Mouse (Mus musculus) megakaryocyte, embryonic 14.5 days (primary cell): ENCODE results near the gene Rpl7a. TPM values are rescaled to one million over a fixed set of nuclear protein-coding genes. Genes with fewer than 3 reads are reported as not detected.

ENCODE experiments used
- H3K27me3 ChIP-seq: replicated peaks from 2 replicates; pipeline ENCODE3; 2012; ENCODE audit warnings: inconsistent platforms
- H3K36me3 ChIP-seq: replicated peaks from 2 replicates; pipeline ENCODE3; 2012; ENCODE audit warnings: low read length, inconsistent platforms, mixed read lengths
- H3K4me1 ChIP-seq: 2 replicates; pipeline ENCODE4 v1.6.1; 2012; ENCODE audit warnings: inconsistent platforms
- H3K4me3 ChIP-seq: replicated peaks from 2 replicates; pipeline ENCODE3; 2012; ENCODE audit warnings: moderate library complexity, mild to moderate bottlenecking, inconsistent platforms
- H3K9me3 ChIP-seq: 2 replicates; pipeline ENCODE4 v1.6.1; 2012; ENCODE audit warnings: inconsistent platforms
- FLI1 ChIP-seq: IDR thresholded peaks from 2 replicates; pipeline ENCODE4 v1.6.1; 2012; ENCODE audit warnings: low read length, inconsistent platforms, mixed read lengths
- GATA1 ChIP-seq: IDR thresholded peaks from 3 replicates; pipeline ENCODE4 v1.6.1; 2012; ENCODE audit warnings: mixed read lengths, low read length, inconsistent platforms, borderline replicate concordance
- polyA plus RNA-seq: library from polyadenylated mRNA; stranded (reverse); fragments of >175 nt; gene quantifications from 2 replicates; pipeline ENCODE4 v1.2.3, GENCODE M21; 2012; ENCODE audit warnings: low replicate concordance; ENCODE audit not compliant: insufficient read depth

Rpl7a gene
- polyA plus RNA-seq, 1 experiment: 5,014 TPM

DNA sequence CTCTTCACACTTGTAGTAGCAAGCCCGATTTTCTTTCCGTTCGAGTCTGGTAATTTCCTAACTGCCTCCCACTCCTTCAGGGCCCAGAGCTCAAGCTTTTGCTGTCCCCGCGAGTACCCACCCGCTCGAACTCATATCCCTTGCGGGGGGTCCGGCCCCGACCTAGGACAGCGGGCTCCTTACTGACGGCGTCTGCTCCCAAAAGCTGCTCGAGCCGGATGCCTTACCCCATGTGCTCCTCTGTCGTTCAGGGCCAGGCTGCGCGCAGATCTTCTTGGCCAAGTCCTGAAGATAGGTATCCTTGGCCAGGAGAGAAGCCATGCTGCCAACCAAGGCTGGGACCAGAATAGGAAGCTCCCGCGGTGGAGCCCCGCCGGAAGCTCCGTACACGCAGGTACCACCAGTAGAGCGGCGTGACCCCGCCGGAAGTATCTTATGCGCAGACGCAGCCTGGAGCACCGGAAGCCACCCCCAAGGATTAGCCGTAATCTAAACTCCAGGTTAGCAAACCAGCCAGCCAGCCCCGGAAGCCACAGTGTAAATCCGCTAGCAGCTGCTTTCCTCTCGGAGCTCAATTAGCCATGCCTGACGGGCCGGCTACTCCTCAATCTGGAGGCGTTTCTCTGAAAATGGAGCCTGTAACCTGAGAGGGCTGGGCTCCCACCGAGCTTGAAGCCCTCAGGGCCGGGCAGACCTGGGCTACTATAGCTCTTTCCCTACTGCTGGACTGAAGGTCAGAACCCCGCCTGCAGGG is 7.9 kb upstream of the Rpl7a start, which contains the start of gene Surf6:
Surf6 (minus strand) TSS at position 413 of the 754 bp plus-strand sequence.
- no peaks in the 10 kb centered on the region for H3K9me3 ChIP-seq
- H3K4me3 ChIP-seq: peak within 1 kb of the TSS; percentile 96
- peaks cover 75% of the 10 kb centered on the region for H3K4me1 ChIP-seq
- no peaks in the 10 kb centered on the region for H3K27me3 ChIP-seq
- peaks cover 63% of the 10 kb centered on the region for H3K36me3 ChIP-seq
- no peak for TF ChIP-seq GATA1
- TF ChIP-seq FLI1: peak; percentile 75; the same call in 1 of the 2 replicates

DNA sequence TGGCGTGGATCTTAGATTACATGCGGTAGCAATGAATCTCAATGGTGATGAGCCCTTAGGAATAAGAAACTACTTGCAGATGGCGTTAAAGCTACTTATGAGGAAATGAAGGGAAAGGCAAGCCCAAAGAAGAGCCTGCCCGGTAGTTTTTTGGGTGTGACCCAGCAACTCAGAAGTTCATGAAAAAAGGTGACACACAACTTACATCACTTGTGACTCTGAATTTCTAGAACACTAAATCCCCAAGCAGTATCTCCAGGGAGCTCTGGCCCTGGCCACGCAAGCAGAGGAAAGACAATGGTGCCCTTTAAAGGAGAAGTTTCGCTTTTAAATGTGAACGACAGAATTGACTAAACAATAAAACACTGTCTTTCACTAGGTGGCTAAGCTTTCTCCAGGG is 7.3 kb upstream of the Rpl7a start:
- TF ChIP-seq GATA1 (no peak), FLI1 (no peak)
- Histone ChIP-seq H3K9me3 (no peaks in the 10 kb centered on the region), H3K4me3 (peak overlapping the region; percentile 96), H3K36me3 (peaks cover 63% of the 10 kb centered on the region), H3K4me1 (peaks cover 82% of the 10 kb centered on the region), H3K27me3 (no peaks in the 10 kb centered on the region)

- no peak overlapping the region for H3K4me3 ChIP-seq
- peaks cover 86% of the 10 kb centered on the region for H3K4me1 ChIP-seq
- H3K27me3 ChIP-seq: no peaks in the 10 kb centered on the region
- TF ChIP-seq GATA1: no peak
- TF ChIP-seq FLI1: no peak
- H3K9me3 ChIP-seq: no peaks in the 10 kb centered on the region
- peaks cover 45% of the 10 kb centered on the region for H3K36me3 ChIP-seq
Measured at GRCm38 (mm10) chr2:26905936-26906335, 4.6 kb upstream of the Rpl7a start.

- H3K4me3 ChIP-seq: no peak overlapping the region
- H3K9me3 ChIP-seq: no peaks in the 10 kb centered on the region
- H3K4me1 ChIP-seq: peaks cover 85% of the 10 kb centered on the region
- H3K27me3 ChIP-seq: no peaks in the 10 kb centered on the region
- peaks cover 49% of the 10 kb centered on the region for H3K36me3 ChIP-seq
- TF ChIP-seq GATA1 (no peak), FLI1 (no peak)
Measured at GRCm38 (mm10) chr2:26906431-26906830, 4.1 kb upstream of the Rpl7a start.

DNA sequence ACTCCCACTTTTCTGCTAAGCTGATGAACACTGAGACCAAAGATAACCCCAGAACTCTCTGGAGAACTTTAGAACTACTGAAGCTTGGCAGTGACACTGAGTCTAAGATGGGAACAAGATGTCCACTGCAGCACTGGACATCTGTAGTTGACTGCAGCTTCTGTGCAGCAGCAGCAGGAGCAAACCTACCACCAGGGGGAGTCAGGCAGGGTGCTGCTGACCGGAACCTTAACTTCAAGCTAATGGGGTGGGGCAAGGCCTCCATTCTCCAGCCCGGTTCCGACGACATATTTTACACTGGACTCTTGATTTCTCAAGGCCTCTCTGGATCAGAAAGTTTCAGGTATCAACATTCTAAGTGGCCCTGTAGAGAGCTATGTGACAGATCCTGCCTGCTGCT is 3.5 kb upstream of the Rpl7a start:
- Histone ChIP-seq H3K9me3 (no peaks in the 10 kb centered on the region), H3K4me1 (peaks cover 85% of the 10 kb centered on the region), H3K4me3 (no peak overlapping the region), H3K36me3 (peaks cover 56% of the 10 kb centered on the region), H3K27me3 (no peaks in the 10 kb centered on the region)
- no peak for TF ChIP-seq FLI1

GRCm38 (mm10) chr2:26908710-26909386 is 1.7 kb upstream of the Rpl7a start:
- peaks cover 87% of the 10 kb centered on the region for H3K4me1 ChIP-seq

DNA sequence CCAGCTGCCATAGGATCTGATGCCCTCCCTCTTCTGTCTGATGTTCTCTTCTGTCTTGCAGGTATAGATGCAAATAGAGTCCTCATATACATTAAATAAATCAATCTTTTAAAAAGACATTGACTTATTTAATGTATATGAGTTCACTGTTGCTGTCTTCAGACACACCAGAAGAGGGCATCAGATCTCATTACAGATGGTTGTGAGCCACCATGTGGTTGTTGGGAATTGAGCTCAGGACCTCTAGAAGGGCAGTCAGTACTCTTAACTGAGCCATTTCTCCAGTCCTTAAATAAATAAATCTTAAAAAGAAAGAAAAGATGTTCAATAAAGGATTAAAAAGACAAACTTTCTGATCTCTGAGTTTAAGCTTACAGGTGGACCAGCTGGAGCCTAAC is 1.2 kb upstream of the Rpl7a start:
- peak overlapping the region; percentile 100 for H3K4me3 ChIP-seq
- H3K27me3 ChIP-seq: no peaks in the 10 kb centered on the region
- TF ChIP-seq GATA1 (no peak), FLI1 (no peak)
- H3K9me3 ChIP-seq: no peaks in the 10 kb centered on the region
- peaks cover 87% of the 10 kb centered on the region for H3K4me1 ChIP-seq
- H3K36me3 ChIP-seq: peaks cover 78% of the 10 kb centered on the region

More at GRCm38 (mm10) chr2:26908710-26909386, 1.7 kb upstream of the Rpl7a start:
- Histone ChIP-seq H3K4me3 (peak overlapping the region; percentile 100), H3K9me3 (no peaks in the 10 kb centered on the region), H3K27me3 (no peaks in the 10 kb centered on the region), H3K36me3 (peaks cover 73% of the 10 kb centered on the region)
- TF ChIP-seq FLI1 (no peak), GATA1 (no peak)

DNA sequence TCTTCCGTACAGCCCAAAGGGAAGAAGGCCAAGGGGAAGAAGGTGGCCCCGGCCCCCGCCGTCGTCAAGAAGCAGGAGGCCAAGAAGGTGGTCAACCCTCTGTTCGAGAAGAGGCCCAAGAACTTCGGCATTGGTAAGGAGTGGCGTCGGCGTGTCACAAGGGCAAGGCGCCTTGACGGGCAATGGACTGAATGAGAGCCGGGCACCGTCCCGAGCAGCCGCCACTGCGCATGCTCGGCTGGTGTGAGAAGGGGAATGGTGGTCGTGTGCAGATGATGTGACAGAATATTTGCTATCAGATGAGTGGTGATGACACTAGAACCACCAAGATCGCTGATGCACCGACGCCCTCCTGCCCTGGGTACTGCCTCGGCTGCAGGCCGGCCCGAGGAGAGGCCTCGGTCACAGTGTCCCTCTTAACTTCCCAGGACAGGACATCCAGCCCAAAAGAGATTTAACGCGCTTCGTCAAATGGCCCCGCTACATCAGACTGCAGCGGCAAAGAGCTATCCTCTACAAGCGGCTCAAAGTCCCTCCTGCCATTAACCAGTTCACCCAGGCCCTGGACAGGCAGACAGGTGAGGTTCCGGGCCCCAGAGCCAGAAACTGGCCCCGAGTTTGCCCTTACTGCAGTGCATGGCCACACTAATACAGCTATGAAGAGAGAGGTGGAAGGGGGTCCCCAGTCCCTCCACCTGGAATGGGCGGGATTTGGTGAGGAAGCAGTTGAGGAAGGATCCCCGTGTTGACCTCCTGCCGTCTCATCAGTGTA is 616 bp downstream of the Rpl7a start:
- Histone ChIP-seq H3K4me3 (peak overlapping the region; percentile 100), H3K36me3 (peaks cover 67% of the 10 kb centered on the region), H3K4me1 (peaks cover 87% of the 10 kb centered on the region), H3K27me3 (no peaks in the 10 kb centered on the region), H3K9me3 (no peaks in the 10 kb centered on the region)
- no peak for TF ChIP-seq FLI1
- no peak for TF ChIP-seq GATA1

- Histone ChIP-seq H3K4me3 (peak overlapping the region; percentile 100), H3K36me3 (peaks cover 58% of the 10 kb centered on the region), H3K27me3 (no peaks in the 10 kb centered on the region), H3K9me3 (no peaks in the 10 kb centered on the region), H3K4me1 (peaks cover 87% of the 10 kb centered on the region)
- TF ChIP-seq GATA1: no peak
- no peak for TF ChIP-seq FLI1
Measured at GRCm38 (mm10) chr2:26912253-26912770, 1.7 kb downstream of the Rpl7a start.
